Mouse (Mus musculus): ENCODE measurements at regions not wholly inside any gene's neighbourhood (a gene's known extent, or its start where the extent isn't known, plus 50 kb on each side); places are given as distances from the start of the nearest gene placed in this dataset.

DNA sequence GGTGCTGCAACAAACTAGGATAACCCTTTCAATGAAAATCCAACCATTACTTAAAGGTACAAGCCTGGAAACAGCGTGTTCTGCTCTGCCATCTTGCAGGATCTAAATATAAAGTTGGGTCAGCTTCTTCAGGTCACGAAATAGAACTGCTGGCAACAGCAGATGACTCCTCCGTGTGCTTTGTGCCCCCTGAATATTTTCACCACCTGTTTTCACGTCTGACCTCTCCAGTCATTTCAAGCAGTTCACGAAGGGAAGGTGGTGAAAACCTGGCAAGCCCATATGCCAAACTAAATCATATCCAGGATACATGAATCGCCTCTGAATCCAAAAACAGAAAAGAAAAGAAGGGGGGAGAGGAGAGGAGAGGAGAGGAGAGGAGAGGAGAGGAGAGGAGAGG is 133.3 kb downstream of the 1190002N15Rik start:
- TF ChIP-seq CTCF (IDR thresholded peaks at IDR 0.05; ENCODE audit: borderline replicate concordance, insufficient read depth, low read depth, low read length) (no peak), POLR2A (IDR thresholded peaks at IDR 0.05; ENCODE audit: borderline replicate concordance, insufficient read depth, low read length) (no peak)

Data from cerebellum, adult 2 months (tissue).